Mouse (Mus musculus): Measurements from ENCODE around the gene Foxs1.

Foxs1 gene

GRCm38 (mm10) chr2:152928219-152928987, 4.6 kb downstream of the Foxs1 start:
- DNase-seq (ENCODE audit: low read depth, low spot score) = no peak

GRCm38 (mm10) chr2:152927371-152927770, 5.6 kb downstream of the Foxs1 start:
- DNase-seq (ENCODE audit: low read depth, low spot score) = no peak

GRCm38 (mm10) chr2:152926896-152927295, 6.1 kb downstream of the Foxs1 start:
- no peak for DNase-seq (ENCODE audit: low read depth, low spot score)

GRCm38 (mm10) chr2:152925189-152925872, 7.7 kb downstream of the Foxs1 start:
- DNase-seq (ENCODE audit: low read depth, low spot score) = no peak

- DNase-seq (ENCODE audit: low read depth, low spot score) = no peak
Measured at GRCm38 (mm10) chr2:152924543-152924942, 8.5 kb downstream of the Foxs1 start.

- no peak for DNase-seq (ENCODE audit: low read depth, low spot score)
Measured at GRCm38 (mm10) chr2:152924128-152924527, 8.9 kb downstream of the Foxs1 start.

- no peak for DNase-seq (ENCODE audit: low read depth, low spot score)
Measured at GRCm38 (mm10) chr2:152923621-152924020, 9.4 kb downstream of the Foxs1 start.

- no peak for DNase-seq (ENCODE audit: low read depth, low spot score)
Measured at GRCm38 (mm10) chr2:152922376-152922775, 10.6 kb downstream of the Foxs1 start.

- no peak for DNase-seq (ENCODE audit: low read depth, low spot score)
Measured at GRCm38 (mm10) chr2:152917671-152918070, 15.3 kb downstream of the Foxs1 start.

GRCm38 (mm10) chr2:152916111-152916510, 16.9 kb downstream of the Foxs1 start:
- DNase-seq (ENCODE audit: low read depth, low spot score) = no peak

- no peak for DNase-seq (ENCODE audit: low read depth, low spot score)
Measured at GRCm38 (mm10) chr2:152915453-152915852, 17.6 kb downstream of the Foxs1 start.

GRCm38 (mm10) chr2:152914310-152915120, 18.5 kb downstream of the Foxs1 start:
- DNase-seq (ENCODE audit: low read depth, low spot score) = peak; percentile 85

- DNase-seq (ENCODE audit: low read depth, low spot score) = no peak
Measured at GRCm38 (mm10) chr2:152913471-152913870, 19.5 kb downstream of the Foxs1 start.

GRCm38 (mm10) chr2:152911432-152911831, 21.6 kb downstream of the Foxs1 start:
- DNase-seq (ENCODE audit: low read depth, low spot score) = peak; percentile 36

GRCm38 (mm10) chr2:152911031-152911430, 22.0 kb downstream of the Foxs1 start, which contains the start of gene Mylk2:
Gene Mylk2, plus strand, starts transcription at chr2:152911352.
- DNase-seq (ENCODE audit: low read depth, low spot score) = no peak

- DNase-seq (ENCODE audit: low read depth, low spot score) = no peak
Measured at GRCm38 (mm10) chr2:152909848-152910247, 23.2 kb downstream of the Foxs1 start.

- DNase-seq (ENCODE audit: low read depth, low spot score) = no peak
Measured at GRCm38 (mm10) chr2:152907114-152907943, 25.7 kb downstream of the Foxs1 start.

- no peak for DNase-seq (ENCODE audit: low read depth, low spot score)
Measured at GRCm38 (mm10) chr2:152906274-152907037, 26.6 kb downstream of the Foxs1 start.

GRCm38 (mm10) chr2:152905036-152905829, 27.8 kb downstream of the Foxs1 start:
- DNase-seq (ENCODE audit: low read depth, low spot score) = peak; percentile 23
